Mouse (Mus musculus) cerebellum, postnatal 14 days (tissue): ENCODE results near the gene Dnajc30.
A peak's percentile ranks its signal among the peaks of the same experiment; 100 is the strongest.
"Not testable (repeated sequence)": the region's sequence is repeated elsewhere in the genome, so short reads cannot be mapped to it uniquely, and the experiment has no call there.

Source experiments
- DNase-seq, 2 experiments: peaks; one replicate each; pipeline ENCODE4 v3.0.0; 2021; ENCODE audit warnings: mixed read lengths in 2 of 2

The Dnajc30 gene

DNA sequence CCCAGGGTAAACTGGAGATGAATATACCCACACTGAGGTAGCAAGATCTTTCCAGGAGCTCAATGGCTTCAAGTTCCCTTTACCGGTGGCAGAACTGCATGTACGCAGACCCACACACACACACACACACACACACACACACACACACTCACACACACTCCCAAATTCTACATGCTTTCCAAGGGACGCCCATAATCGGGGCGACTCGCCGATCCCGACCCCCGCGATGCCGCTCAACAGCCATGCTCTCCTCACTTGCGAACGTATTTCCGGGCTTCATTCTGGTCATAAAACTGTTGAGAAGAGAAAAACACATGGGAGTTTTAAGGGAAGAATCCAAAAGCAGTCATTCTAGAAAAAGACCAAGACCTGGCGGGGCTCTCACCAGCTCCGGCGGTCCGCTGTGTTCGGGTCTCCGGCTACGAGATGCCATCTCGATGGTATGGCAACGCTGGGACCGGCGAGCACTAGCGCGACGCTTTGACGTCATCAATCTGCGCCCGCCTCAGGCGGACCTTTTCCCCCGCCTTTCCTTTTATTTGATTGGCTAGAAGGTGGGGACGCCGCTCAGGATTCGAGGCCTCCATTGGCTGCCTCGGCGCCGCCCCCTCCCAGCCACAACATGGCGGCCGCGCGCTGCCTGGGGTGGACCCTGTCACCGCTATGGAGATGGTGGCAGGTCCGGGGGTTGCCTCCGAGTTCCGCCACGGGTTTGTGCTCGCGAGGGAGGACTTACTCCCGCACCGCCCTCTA is at the start of gene Dnajc30:
TSS of gene Dnajc30 (plus strand) at position 574 of the 753 bp plus-strand sequence.
- DNase-seq = peak; percentile 99

DNA sequence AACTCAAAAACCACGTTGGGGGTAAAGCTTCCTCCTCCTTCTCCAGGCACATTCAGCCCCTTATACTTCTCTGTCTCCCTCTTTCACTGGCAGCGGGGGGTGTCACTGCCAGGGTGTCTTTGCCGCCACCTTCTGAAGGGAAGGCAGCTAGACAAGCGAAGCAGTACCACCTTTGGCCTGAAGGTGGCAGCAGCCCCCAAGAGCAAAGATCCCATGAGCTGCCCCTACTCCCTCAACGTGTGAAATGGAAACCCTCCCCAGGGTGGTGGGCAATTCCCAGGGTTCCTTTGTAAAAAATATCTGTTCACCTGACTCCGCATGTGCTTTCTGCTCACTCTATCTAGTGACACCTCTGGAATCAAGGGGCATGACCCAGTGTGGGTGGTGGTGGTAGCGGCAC is 48.5 kb upstream of the Dnajc30 start:
- peak; percentile 95 to 96 for DNase-seq

GRCm38 (mm10) chr5:135016224-135016759 is 47.7 kb upstream of the Dnajc30 start:
- no peak for DNase-seq

- peak; percentile 100 for DNase-seq
Measured at GRCm38 (mm10) chr5:135021814-135022213, 42.2 kb upstream of the Dnajc30 start.

GRCm38 (mm10) chr5:135023344-135024173 is 40.4 kb upstream of the Dnajc30 start, which contains the start of gene Stx1a:
Gene Stx1a, plus strand, starts transcription at chr5:135023482.
- DNase-seq = peak; percentile 80 to 87

DNA sequence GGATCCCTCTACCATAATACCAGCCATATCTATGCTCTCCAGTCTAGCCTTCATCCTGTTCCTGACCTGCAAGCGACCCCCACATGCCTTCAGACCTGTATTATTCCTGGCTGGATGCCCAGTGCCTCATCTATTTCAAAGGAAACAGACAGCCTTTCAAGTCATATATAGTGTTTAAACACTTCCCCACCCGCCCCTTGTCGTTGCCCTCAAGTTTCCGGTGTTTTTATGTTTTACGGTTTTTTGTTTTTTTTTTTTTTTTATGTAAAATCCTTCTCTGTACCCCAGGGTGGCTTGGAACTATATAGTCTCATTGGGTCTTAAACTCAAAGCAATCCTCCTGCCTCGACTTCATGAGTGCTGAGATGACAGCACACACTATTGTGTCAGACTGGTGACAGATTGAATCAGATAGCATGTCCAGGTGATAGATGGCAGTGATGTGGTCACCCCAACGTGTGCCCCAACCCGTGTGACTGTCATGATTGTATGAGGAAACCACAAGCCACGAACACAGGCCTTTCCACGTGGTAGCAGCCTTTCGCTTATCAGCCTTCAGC is 39.3 kb upstream of the Dnajc30 start:
- DNase-seq = no peak

DNA sequence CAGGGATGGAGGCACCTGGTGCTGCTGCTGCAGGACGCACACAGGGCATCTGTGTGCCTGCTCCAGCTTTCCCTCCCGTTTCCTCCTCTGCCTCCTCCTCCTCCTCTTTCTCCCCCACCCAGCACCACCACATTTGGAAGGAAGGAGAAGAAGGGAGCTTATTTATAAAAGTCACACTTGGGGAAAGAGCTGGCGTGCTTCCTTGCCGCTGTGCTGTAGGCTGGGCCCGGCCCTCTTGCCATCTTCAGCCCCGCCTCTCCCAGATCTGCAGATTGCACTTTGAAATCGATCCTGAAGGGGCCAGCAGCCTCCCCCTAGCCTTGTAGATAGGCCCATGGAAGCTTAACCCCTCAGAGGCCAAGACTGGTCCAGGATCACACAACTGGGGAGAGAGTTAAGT is 38.1 kb upstream of the Dnajc30 start:
- DNase-seq = peak in 1 of 2 experiments; percentile 9

- peak; percentile 80 to 82 for DNase-seq
Measured at GRCm38 (mm10) chr5:135029007-135029854, 34.8 kb upstream of the Dnajc30 start.

GRCm38 (mm10) chr5:135032581-135032980 is 31.4 kb upstream of the Dnajc30 start:
- no peak for DNase-seq

- DNase-seq = no peak
Measured at GRCm38 (mm10) chr5:135034593-135034992, 29.4 kb upstream of the Dnajc30 start.

DNA sequence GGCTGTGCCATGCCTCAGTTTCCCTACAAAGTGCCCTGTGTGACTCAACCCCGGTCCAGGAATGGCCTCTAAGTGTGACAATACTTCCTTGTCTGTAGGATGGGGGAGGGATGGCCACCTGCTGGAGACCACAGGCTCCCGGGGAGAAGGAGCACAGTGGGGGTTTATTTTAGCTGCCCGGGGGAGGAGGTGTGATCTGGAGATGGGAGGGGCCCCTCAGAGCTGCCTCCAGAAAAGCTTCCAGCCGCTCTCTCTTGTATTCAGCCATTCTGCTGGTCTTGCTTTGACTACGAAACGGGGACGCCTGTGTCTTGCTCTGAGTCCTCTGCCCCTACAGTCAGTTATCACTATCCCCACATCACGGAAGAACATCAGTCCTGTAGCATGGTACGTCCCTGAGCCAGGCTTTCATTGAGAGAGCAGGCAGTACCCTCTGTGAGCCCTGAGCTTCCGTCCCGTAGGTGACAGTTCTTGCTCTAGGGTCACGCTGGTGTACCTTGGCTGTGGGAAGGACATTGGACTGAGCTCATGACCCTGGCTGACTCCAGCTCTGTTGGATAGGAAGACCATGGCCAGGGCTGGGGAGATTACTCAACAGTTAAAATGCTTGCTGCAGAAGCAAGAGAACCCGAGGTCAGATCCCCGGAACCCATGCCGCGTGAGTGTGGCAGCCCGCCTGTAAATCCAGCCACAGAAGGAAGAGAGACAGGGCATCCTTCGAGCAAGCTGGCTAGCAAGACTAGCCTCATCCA is 28.2 kb upstream of the Dnajc30 start:
- DNase-seq = no peak

GRCm38 (mm10) chr5:135037946-135038345 is 26.1 kb upstream of the Dnajc30 start:
- DNase-seq = no peak

GRCm38 (mm10) chr5:135039541-135039940 is 24.5 kb upstream of the Dnajc30 start:
- no peak for DNase-seq

GRCm38 (mm10) chr5:135040059-135040458 is 23.9 kb upstream of the Dnajc30 start:
- DNase-seq = no peak

- DNase-seq = no peak
Measured at GRCm38 (mm10) chr5:135040777-135041176, 23.2 kb upstream of the Dnajc30 start.

DNA sequence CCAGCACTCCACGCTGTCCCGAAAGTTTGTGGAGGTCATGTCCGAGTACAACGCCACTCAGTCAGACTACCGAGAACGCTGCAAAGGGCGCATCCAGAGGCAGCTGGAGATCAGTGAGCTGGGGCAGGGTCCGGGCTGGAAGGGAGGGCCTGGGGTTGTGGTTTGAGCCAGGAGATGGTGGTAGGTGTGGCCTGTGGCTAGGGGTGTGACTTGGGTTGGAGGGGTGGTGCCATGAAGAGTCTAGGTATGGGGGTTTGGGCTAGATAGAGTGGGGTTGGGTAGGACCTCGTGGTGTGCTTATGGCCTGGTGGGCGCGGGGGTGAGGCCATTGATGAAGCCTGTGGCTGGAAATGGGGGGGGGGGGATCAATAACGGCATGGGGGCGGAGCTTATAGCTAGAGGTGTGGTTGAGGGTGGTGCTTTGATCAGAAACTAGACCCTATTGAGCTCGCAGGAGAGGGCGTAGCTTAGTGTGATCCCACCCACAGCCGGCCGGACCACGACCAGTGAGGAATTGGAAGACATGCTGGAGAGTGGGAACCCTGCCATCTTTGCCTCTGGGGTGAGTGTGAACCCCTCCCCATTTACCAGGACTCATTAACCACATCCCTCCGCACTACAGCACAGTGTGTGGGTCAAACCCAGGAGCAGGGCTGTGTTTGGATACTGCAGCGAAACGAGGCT is 21.8 kb upstream of the Dnajc30 start:
- DNase-seq = no peak

DNA sequence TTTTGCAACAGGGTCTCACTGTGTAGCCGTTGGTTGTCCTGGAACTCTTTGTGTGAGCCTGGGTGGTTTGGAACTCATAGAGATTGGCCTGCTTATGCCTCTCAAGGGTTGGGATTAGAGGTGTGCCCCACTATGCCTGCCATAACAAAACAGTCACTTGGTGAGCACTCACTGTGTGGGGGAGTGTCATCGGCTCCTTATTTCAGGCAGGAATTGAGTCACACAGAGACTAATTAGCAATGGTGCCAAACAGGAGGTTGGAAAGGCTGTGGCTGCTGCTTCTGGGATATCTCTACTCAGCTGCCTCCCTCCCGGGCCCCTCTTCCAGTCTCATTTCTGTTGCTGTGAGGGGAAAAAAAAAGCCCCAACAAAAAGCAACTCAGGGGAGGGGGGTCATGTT is 19.4 kb upstream of the Dnajc30 start:
- DNase-seq = no peak

GRCm38 (mm10) chr5:135048539-135048938 is 15.5 kb upstream of the Dnajc30 start:
- no peak for DNase-seq

GRCm38 (mm10) chr5:135049268-135049667 is 14.7 kb upstream of the Dnajc30 start:
- DNase-seq = not testable (repeated sequence)

DNA sequence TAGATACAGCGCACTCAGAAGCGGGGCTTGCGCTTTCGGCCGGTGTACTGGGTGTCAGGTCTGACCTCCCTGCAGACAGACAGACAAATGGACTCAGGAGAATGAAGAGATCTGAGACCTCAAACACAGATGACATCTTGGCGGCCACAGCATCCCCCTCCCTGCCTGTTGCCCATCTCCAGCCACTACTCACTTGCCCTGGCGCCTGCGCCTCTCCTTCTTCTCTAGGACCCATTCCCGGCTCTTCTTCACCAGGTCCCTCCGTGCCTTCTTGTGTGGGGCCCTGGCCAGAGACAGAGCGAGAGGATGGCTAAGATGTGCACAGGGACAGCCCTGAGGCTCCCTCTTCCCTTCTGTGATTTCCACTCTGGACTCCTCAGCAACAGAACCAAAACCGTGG is 10.6 kb upstream of the Dnajc30 start:
- DNase-seq = no peak

GRCm38 (mm10) chr5:135064382-135064766 is 372 bp downstream of the Dnajc30 start:
- no peak for DNase-seq
